Mouse (Mus musculus): ENCODE results near the gene Tesk1.

GRCm38 (mm10) chr4:43401486-43401885 is 40.3 kb upstream of the Tesk1 start:
- no peak for TF ChIP-seq CTCF (IDR thresholded peaks at IDR 0.05; ENCODE audit: borderline replicate concordance, extremely low read depth, insufficient read depth, insufficient read length)
- TF ChIP-seq POLR2A (IDR thresholded peaks at IDR 0.05; ENCODE audit: borderline replicate concordance, extremely low read depth, insufficient read depth, insufficient read length, poor library complexity, severe bottlenecking) = no peak

All from brain, embryonic 14.5 days (tissue).